Mouse (Mus musculus): ENCODE data around the gene Ccdc93. TPM values are rescaled to one million over a fixed set of nuclear protein-coding genes. Genes with fewer than 3 reads are reported as not detected.

Gene Ccdc93
- polyA plus RNA-seq (2012; rRNA removed), result 8.7 and 10.1 TPM in 2 replicates

DNA sequence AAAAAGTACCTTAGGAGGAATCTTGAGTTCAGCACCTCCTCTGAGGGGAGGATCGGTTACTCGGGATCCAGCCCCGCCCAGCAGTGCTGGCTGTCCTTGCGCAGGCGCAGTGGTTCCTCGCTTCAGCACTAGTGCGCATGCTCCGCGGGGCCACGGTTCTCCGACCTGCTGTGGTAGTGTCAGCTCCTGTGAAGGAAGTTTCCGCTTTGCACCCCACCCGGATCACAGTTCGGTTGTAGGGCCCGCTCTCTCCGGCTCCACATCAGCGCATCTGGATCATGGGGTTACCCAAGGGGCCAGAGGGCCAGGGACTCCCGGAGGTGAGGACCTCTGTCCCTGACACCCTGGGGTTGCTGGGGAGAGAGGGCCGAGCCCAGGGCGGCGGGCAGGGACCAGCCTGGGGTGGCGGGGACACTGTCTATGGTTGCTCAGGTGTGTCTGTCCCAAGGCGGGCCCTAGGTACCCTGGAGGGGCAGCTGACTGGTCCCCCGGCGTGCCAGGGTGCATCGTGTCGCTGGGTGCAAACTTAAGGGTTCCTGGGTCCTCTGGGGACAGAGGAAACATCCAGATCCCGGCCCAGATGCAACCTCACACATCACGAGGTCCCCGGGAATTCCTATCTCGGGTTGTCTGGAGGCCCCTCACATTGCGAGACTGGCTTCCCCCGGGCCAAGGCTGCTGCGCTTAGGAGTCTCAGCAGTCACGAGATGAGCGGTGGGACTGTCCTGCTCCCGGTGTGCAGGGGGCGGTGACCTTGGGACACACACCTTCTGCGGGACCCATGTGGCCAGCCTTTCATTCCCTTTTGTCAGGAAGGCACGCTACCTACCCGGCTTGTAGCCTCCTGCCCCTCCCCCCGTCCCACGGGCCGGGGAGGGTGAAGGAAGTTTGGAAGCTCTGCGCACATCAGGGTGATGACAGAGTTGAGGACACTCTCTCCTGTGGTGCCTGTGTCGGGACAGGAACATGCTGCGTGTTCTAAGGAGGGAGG, at the start of gene Ccdc93:
Ccdc93 (plus strand) TSS at position 112 of the 991 bp plus-strand sequence.

DNA sequence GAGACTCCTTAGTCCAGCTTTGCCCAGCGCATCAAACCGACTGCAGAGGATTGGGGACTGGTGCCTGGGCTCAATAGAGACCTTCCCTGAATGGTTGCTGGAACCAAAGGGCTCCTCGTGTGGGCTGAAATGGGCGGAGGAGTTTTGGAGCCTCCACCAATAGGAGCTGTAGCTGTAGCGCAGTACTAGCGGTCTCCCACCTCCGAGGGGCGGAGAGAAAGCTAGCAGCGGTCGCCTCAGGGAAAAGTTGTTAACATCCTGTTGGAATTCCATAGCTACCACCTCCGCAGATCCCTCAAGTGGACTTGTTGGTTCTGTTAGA, 97.5 kb downstream of the Ccdc93 start, which contains the start of gene Htr5b:
Htr5b (minus strand) TSS at position 67 of the 322 bp plus-strand sequence.

Other genes with a start within 250 kb of the Ccdc93 start
- gene Insig2, start 98.5 kb upstream of the Ccdc93 start, polyA plus RNA-seq (2012; rRNA removed), result 11.9 and 26.6 TPM in 2 replicates
- gene Htr5b, start 97.4 kb downstream of the Ccdc93 start, polyA plus RNA-seq (2012; rRNA removed), result not detected in 2 replicates
- 13.1 and 17.6 TPM in 2 replicates for gene Ddx18, start 136.9 kb downstream of the Ccdc93 start, polyA plus RNA-seq (2012; rRNA removed)